Mouse (Mus musculus) ES-E14 (cell line): ENCODE data around the gene Tmsb15b1. TPM values are rescaled to one million over a fixed set of nuclear protein-coding genes. Genes with fewer than 3 reads are reported as not detected.

Experiments used
- DNase-seq: peaks from one replicate; pipeline ENCODE4 v3.0.0-alpha.2; 2013; ENCODE audit warnings: low read depth, low spot score
- H3K27ac ChIP-seq: 2 replicates; pipeline ENCODE4 v1.5.1; 2012; ENCODE audit warnings: low read depth, mild to moderate bottlenecking, low read length, moderate library complexity, mixed read lengths; ENCODE audit not compliant: poor library complexity, insufficient read depth, severe bottlenecking
- H3K36me3 ChIP-seq: 2 replicates; pipeline ENCODE4 v1.6.1; 2012; ENCODE audit warnings: mild to moderate bottlenecking, low read length, moderate library complexity, mixed read lengths; ENCODE audit not compliant: control insufficient read depth, poor library complexity, insufficient read depth, severe bottlenecking
- H3K4me1 ChIP-seq, 2 experiments: fragments of 150-350 bp in 1 of 2; sonication (generic) in 1 of 2; 2 replicates each; pipeline ENCODE4 v1.6.1; 2012; ENCODE audit warnings: low read length in 2 of 2, mild to moderate bottlenecking in 1 of 2, mixed read lengths in 1 of 2; ENCODE audit not compliant: control insufficient read depth in 2 of 2, insufficient read depth in 2 of 2, poor library complexity in 1 of 2
- H3K4me3 ChIP-seq, 2 experiments: fragments of 150-350 bp in 1 of 2; sonication (generic) in 1 of 2; 2 replicates each; pipeline ENCODE4 v1.5.1; 2012; ENCODE audit warnings: low read length in 2 of 2, low read depth in 1 of 2, mild to moderate bottlenecking in 1 of 2, mixed read lengths in 1 of 2; ENCODE audit not compliant: insufficient read depth in 1 of 2, poor library complexity in 1 of 2, severe bottlenecking in 1 of 2
- H3K9ac ChIP-seq: 2 replicates; pipeline ENCODE4 v1.6.1; 2012; ENCODE audit warnings: low read depth, mild to moderate bottlenecking, low read length, mixed read lengths; ENCODE audit not compliant: poor library complexity, insufficient read depth, severe bottlenecking
- H3K9me3 ChIP-seq: fragments of 150-350 bp; sonication (generic); 2 replicates; pipeline ENCODE4 v1.6.1; 2012; ENCODE audit warnings: low read depth, mild to moderate bottlenecking, low read length; ENCODE audit not compliant: control insufficient read depth, insufficient read depth
- CHD2 ChIP-seq: IDR thresholded peaks from 2 replicates; pipeline ENCODE4 v1.6.1; 2014; ENCODE audit warnings: mild to moderate bottlenecking, low read depth, low read length, inconsistent platforms
- HCFC1 ChIP-seq: IDR thresholded peaks from 2 replicates; pipeline ENCODE4 v1.6.1; 2012; ENCODE audit warnings: low read length, inconsistent platforms, borderline replicate concordance; ENCODE audit not compliant: insufficient read depth
- MAFK ChIP-seq: IDR thresholded peaks from 2 replicates; pipeline ENCODE4 v1.6.1; 2014; ENCODE audit warnings: mild to moderate bottlenecking, low read depth, low read length, inconsistent platforms; ENCODE audit not compliant: insufficient read depth
- ZC3H11A ChIP-seq: IDR thresholded peaks from 2 replicates; pipeline ENCODE4 v1.6.1; 2012; ENCODE audit warnings: low read depth, mild to moderate bottlenecking, inconsistent platforms, low read length, borderline replicate concordance
- ZNF384 ChIP-seq: IDR thresholded peaks from 2 replicates; pipeline ENCODE4 v1.6.1; 2012; ENCODE audit warnings: low read depth, low read length, inconsistent platforms
- in situ Hi-C, 2 experiments: fragments of 600-800 bp; cut with MboI; formaldehyde crosslinking; loops; one replicate each; pipeline ENCODE4 v1.15.1; 2025; ENCODE audit warnings: low sequenced_read_pairs in 2 of 2, inconsistent platforms in 1 of 2; ENCODE audit not compliant: unreplicated experiment in 2 of 2
- total RNA-seq: library from RNA; depleted of rRNA; stranded (reverse); fragments of 300-350 nt; gene quantifications from 2 replicates; pipeline ENCODE4 v1.2.3, GENCODE M21; 2012

The Tmsb15b1 gene
- total RNA-seq, 1 experiment: 12.0 TPM

DNA sequence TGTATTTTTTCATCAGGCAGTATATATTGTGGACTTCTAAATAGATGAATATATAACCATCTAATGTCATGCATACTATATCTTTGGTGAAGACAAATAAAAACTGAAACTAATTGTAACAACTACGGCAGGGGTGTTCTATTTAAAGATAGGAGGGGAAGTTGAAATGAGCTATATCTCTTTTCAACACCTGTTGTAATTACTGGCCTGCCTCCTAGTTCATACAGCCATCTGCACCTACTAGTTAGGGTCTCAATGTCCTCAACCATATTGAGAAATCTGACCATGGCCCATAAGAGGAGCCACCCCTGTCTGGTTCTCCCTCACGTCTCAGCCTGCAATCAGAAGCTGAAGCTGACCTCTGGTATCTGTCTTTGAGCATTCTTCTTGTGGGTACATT lies 19.6 kb upstream of the Tmsb15b1 start:
- Histone ChIP-seq H3K36me3 (no peaks in the 10 kb centered on the region), H3K4me1 (peaks cover 0 to 1% of the 10 kb centered on the region in 2 experiments; a peak in 1 of 4 replicates), H3K9ac (no peak overlapping the region), H3K27ac (no peak overlapping the region), H3K4me3 (no peak overlapping the region), H3K9me3 (no peaks in the 10 kb centered on the region)
- in situ Hi-C loops: no loop called here
- no peak for DNase-seq
- TF ChIP-seq ZC3H11A (no peak), MAFK (no peak), CHD2 (no peak), ZNF384 (no peak), HCFC1 (no peak)

DNA sequence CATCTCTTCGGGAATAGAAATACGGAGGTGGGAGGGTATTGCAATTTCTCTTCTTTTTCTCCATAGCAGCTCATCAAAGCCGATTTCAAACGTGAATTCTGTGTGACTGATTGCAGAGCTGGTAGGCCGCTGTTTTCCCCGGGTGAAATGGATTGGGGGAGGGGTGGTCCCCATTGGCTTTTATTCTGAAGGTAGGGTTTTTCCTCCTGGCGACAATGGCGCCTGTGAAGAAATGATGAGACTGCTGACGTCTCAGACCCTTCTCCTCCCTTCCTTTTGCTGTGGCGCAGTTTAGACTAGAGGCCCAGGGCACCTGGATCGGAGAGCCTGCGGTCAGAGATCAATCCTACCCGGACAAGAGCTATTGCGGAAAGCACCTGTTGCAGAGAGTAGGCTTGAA lies 17.0 kb upstream of the Tmsb15b1 start:
- Histone ChIP-seq H3K9ac (no peak overlapping the region), H3K27ac (no peak overlapping the region), H3K4me1 (peaks cover 0 to 1% of the 10 kb centered on the region in 2 experiments; a peak in 1 of 4 replicates), H3K9me3 (no peaks in the 10 kb centered on the region), H3K36me3 (no peaks in the 10 kb centered on the region), H3K4me3 (peak overlapping the region; percentile 56 to 76; a peak in 3 of 4 replicates)
- in situ Hi-C loops: no loop called here
- no peak for TF ChIP-seq MAFK
- TF ChIP-seq ZNF384: no peak
- TF ChIP-seq CHD2: no peak
- no peak for TF ChIP-seq ZC3H11A
- TF ChIP-seq HCFC1: no peak
- DNase-seq: no peak

DNA sequence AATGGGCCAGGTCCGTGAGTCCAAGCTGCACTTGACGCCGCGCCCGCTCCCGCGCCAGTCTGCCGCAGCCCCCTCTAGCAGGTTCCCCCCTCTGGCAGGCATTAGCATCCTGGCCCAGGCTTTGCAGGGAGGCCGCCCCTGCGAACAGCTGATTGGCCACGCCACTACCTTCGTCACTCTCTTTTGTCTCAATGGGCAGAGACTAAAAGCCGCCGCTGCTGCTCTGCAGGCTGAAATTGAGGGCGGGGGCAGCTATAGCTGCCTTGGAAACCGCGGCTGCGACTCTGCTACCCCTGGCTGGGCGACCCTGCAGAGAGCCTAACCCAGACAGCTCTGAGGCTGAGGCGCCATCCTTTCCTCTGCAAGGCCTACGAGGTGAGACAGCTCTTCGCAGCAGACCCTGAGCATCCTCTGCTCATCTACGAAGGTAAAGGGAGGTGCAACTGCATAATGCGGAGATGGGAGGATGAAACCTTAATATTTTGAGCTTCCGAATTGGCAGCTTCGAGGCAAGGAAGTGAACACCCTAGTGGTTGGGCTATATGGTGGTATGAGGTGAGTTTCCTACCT lies 16.4 kb upstream of the Tmsb15b1 start, which contains the start of gene Zcchc18:
Gene Zcchc18, plus strand, starts transcription at position 178 of the 570 bp plus-strand sequence.
- peaks cover 0 to 1% of the 10 kb centered on the region in 2 experiments; a peak in 1 of 4 replicates for H3K4me1 ChIP-seq
- peak within 1 kb of the TSS; percentile 67 to 76 for H3K4me3 ChIP-seq
- H3K27ac ChIP-seq: no peak within 1 kb of the TSS
- H3K9ac ChIP-seq: peak within 1 kb of the TSS; percentile 61; the same call in 1 of the 2 replicates
- no peaks in the 10 kb centered on the region for H3K36me3 ChIP-seq
- in situ Hi-C loops: no loop called here
- peak; percentile 47 for DNase-seq
- TF ChIP-seq CHD2 (no peak), ZNF384 (no peak), HCFC1 (no peak), MAFK (no peak), ZC3H11A (no peak)
- no peaks in the 10 kb centered on the region for H3K9me3 ChIP-seq

DNA sequence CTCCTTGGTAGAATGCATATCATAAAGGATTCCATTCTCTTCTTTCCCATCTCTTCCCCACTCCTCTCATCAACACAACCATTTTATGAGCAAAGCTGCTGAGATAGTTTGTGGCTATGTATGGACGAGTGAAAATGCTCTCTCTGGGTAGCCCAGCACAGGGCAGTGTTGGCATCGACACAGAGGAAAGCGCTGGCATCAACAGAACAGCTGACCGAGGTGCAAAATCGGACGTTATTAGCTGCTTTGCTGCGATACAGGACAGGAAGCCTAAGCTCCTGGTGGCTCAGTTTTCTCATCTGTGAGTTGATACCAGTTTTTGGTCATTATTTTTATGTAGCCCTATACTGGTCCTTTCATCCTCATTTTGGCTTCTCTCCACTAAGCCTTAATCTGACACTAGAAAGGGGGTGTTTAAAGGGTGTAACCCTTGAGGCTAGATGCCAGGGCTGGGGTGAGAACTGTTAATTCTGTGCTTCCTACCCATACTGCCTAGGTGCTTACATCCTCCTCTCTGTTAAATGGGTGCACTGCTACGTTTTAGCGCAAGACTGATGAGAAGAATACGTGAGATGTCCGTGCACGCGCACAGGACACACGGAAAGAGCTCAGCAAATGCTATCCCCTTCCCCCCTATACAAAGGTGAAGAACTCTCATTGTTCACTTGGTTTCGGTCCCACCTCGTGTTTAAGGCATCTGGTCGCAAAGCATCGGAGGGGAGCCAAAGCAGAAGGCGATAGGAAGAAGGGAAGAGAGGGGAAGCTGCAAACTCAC lies 15.7 kb upstream of the Tmsb15b1 start:
- peak overlapping the region; percentile 61; the same call in 1 of the 2 replicates for H3K9ac ChIP-seq
- H3K36me3 ChIP-seq: no peaks in the 10 kb centered on the region
- no peak for TF ChIP-seq MAFK
- TF ChIP-seq CHD2: no peak
- no peak for TF ChIP-seq ZNF384
- TF ChIP-seq HCFC1: no peak
- TF ChIP-seq ZC3H11A: no peak
- peaks cover 0 to 1% of the 10 kb centered on the region in 2 experiments; a peak in 1 of 4 replicates for H3K4me1 ChIP-seq
- in situ Hi-C loops: no loop called here
- H3K4me3 ChIP-seq: peak overlapping the region; percentile 67 to 76
- no peaks in the 10 kb centered on the region for H3K9me3 ChIP-seq
- no peak for DNase-seq
- H3K27ac ChIP-seq: no peak overlapping the region
